Mouse (Mus musculus): ENCODE measurements around the gene Pdcd1. TPM values are rescaled to one million over a fixed set of nuclear protein-coding genes. Genes with fewer than 3 reads are reported as not detected.
A peak's percentile ranks its signal among the peaks of the same experiment; 100 is the strongest.
"Not testable (repeated sequence)": the region's sequence is repeated elsewhere in the genome, so short reads cannot be mapped to it uniquely, and the experiment has no call there.

Pdcd1 gene
- polyA plus RNA-seq, 1 experiment = 0.13 TPM

GRCm38 (mm10) chr1:94076702-94077101 is 24.3 kb upstream of the Pdcd1 start:
- no peak overlapping the region for H3K27ac ChIP-seq (ENCODE audit: insufficient read depth, low read length)
- no peaks in the 10 kb centered on the region for H3K4me1 ChIP-seq (ENCODE audit: control insufficient read depth, insufficient read depth, low read length)
- TF ChIP-seq CTCF (IDR thresholded peaks at IDR 0.05; ENCODE audit: extremely low read depth, insufficient read depth, low read length) = no peak
- TF ChIP-seq POLR2A (IDR thresholded peaks at IDR 0.05; ENCODE audit: extremely low read depth, insufficient read depth, low read length) = no peak
- no peak overlapping the region for H3K4me3 ChIP-seq (ENCODE audit: insufficient read depth, low read length)

- TF ChIP-seq POLR2A (IDR thresholded peaks at IDR 0.05; ENCODE audit: extremely low read depth, insufficient read depth, low read length) (no peak), CTCF (IDR thresholded peaks at IDR 0.05; ENCODE audit: extremely low read depth, insufficient read depth, low read length) (no peak)
- no peak overlapping the region for H3K4me3 ChIP-seq (ENCODE audit: insufficient read depth, low read length)
- H3K4me1 ChIP-seq (ENCODE audit: control insufficient read depth, insufficient read depth, low read length) = no peaks in the 10 kb centered on the region
- H3K27ac ChIP-seq (ENCODE audit: insufficient read depth, low read length) = no peak overlapping the region
These were observed 22.4 kb upstream of the Pdcd1 start for GRCm38 (mm10) chr1:94074756-94075155.

GRCm38 (mm10) chr1:94058281-94058680 is 5.9 kb upstream of the Pdcd1 start:
- not testable (repeated sequence) for H3K4me1 ChIP-seq (ENCODE audit: control insufficient read depth, insufficient read depth, low read length); H3K27ac ChIP-seq (ENCODE audit: insufficient read depth, low read length); H3K4me3 ChIP-seq (ENCODE audit: insufficient read depth, low read length)

- Histone ChIP-seq H3K4me3 (ENCODE audit: insufficient read depth, low read length) (no peak overlapping the region), H3K27ac (ENCODE audit: insufficient read depth, low read length) (no peak overlapping the region), H3K4me1 (ENCODE audit: control insufficient read depth, insufficient read depth, low read length) (peaks cover 8% of the 10 kb centered on the region)
- TF ChIP-seq CTCF (IDR thresholded peaks at IDR 0.05; ENCODE audit: extremely low read depth, insufficient read depth, low read length) (no peak), POLR2A (IDR thresholded peaks at IDR 0.05; ENCODE audit: extremely low read depth, insufficient read depth, low read length) (no peak)
These were observed 5.0 kb upstream of the Pdcd1 start for GRCm38 (mm10) chr1:94057401-94057800.

GRCm38 (mm10) chr1:94055966-94056365 is 3.6 kb upstream of the Pdcd1 start:
- no peak for TF ChIP-seq CTCF (IDR thresholded peaks at IDR 0.05; ENCODE audit: extremely low read depth, insufficient read depth, low read length)
- TF ChIP-seq POLR2A (IDR thresholded peaks at IDR 0.05; ENCODE audit: extremely low read depth, insufficient read depth, low read length) = no peak
- H3K4me3 ChIP-seq (ENCODE audit: insufficient read depth, low read length) = no peak overlapping the region
- H3K4me1 ChIP-seq (ENCODE audit: control insufficient read depth, insufficient read depth, low read length) = peaks cover 11% of the 10 kb centered on the region
- H3K27ac ChIP-seq (ENCODE audit: insufficient read depth, low read length) = no peak overlapping the region

- Histone ChIP-seq H3K27ac (ENCODE audit: insufficient read depth, low read length) (no peak overlapping the region), H3K4me3 (ENCODE audit: insufficient read depth, low read length) (no peak overlapping the region), H3K4me1 (ENCODE audit: control insufficient read depth, insufficient read depth, low read length) (peaks cover 11% of the 10 kb centered on the region)
- TF ChIP-seq POLR2A (IDR thresholded peaks at IDR 0.05; ENCODE audit: extremely low read depth, insufficient read depth, low read length) (no peak), CTCF (IDR thresholded peaks at IDR 0.05; ENCODE audit: extremely low read depth, insufficient read depth, low read length) (no peak)
These were observed 2.1 kb upstream of the Pdcd1 start for GRCm38 (mm10) chr1:94054481-94054880.

GRCm38 (mm10) chr1:94053530-94054216 is 1.3 kb upstream of the Pdcd1 start:
- no peak for TF ChIP-seq CTCF (IDR thresholded peaks at IDR 0.05; ENCODE audit: extremely low read depth, insufficient read depth, low read length)
- no peak for TF ChIP-seq POLR2A (IDR thresholded peaks at IDR 0.05; ENCODE audit: extremely low read depth, insufficient read depth, low read length)
- Histone ChIP-seq H3K4me3 (ENCODE audit: insufficient read depth, low read length) (no peak overlapping the region), H3K4me1 (ENCODE audit: control insufficient read depth, insufficient read depth, low read length) (peaks cover 11% of the 10 kb centered on the region), H3K27ac (ENCODE audit: insufficient read depth, low read length) (peak overlapping the region; percentile 96)

- Histone ChIP-seq H3K4me3 (ENCODE audit: insufficient read depth, low read length) (no peak overlapping the region), H3K4me1 (ENCODE audit: control insufficient read depth, insufficient read depth, low read length) (peaks cover 11% of the 10 kb centered on the region), H3K27ac (ENCODE audit: insufficient read depth, low read length) (no peak overlapping the region)
- no peak for TF ChIP-seq POLR2A (IDR thresholded peaks at IDR 0.05; ENCODE audit: extremely low read depth, insufficient read depth, low read length)
- no peak for TF ChIP-seq CTCF (IDR thresholded peaks at IDR 0.05; ENCODE audit: extremely low read depth, insufficient read depth, low read length)
These were observed 1.2 kb downstream of the Pdcd1 start for GRCm38 (mm10) chr1:94051104-94051503.

- Histone ChIP-seq H3K4me3 (ENCODE audit: insufficient read depth, low read length) (no peak overlapping the region), H3K27ac (ENCODE audit: insufficient read depth, low read length) (no peak overlapping the region), H3K4me1 (ENCODE audit: control insufficient read depth, insufficient read depth, low read length) (no peaks in the 10 kb centered on the region)
- TF ChIP-seq POLR2A (IDR thresholded peaks at IDR 0.05; ENCODE audit: extremely low read depth, insufficient read depth, low read length) (no peak), CTCF (IDR thresholded peaks at IDR 0.05; ENCODE audit: extremely low read depth, insufficient read depth, low read length) (no peak)
These were observed 5.8 kb downstream of the Pdcd1 start for GRCm38 (mm10) chr1:94046544-94046943.

GRCm38 (mm10) chr1:94045559-94045958 is 6.8 kb downstream of the Pdcd1 start:
- no peak for TF ChIP-seq POLR2A (IDR thresholded peaks at IDR 0.05; ENCODE audit: extremely low read depth, insufficient read depth, low read length)
- TF ChIP-seq CTCF (IDR thresholded peaks at IDR 0.05; ENCODE audit: extremely low read depth, insufficient read depth, low read length) = no peak

More at GRCm38 (mm10) chr1:94045559-94045958, 6.8 kb downstream of the Pdcd1 start:
- Histone ChIP-seq H3K4me3 (ENCODE audit: insufficient read depth, low read length) (no peak overlapping the region), H3K27ac (ENCODE audit: insufficient read depth, low read length) (no peak overlapping the region), H3K4me1 (ENCODE audit: control insufficient read depth, insufficient read depth, low read length) (no peaks in the 10 kb centered on the region)
